Mouse (Mus musculus): ENCODE measurements around the gene Gclm. TPM values are rescaled to one million over a fixed set of nuclear protein-coding genes. Genes with fewer than 3 reads are reported as not detected.
"Not testable (repeated sequence)": the region's sequence is repeated elsewhere in the genome, so short reads cannot be mapped to it uniquely, and the experiment has no call there.

Gene Gclm
- polyA plus RNA-seq, 1 experiment from 2014 or later, result 391 TPM

- Histone ChIP-seq H3K9ac (replicated peaks) (peak overlapping the region; percentile 97), H3K36me3 (replicated peaks; ENCODE audit: insufficient read depth, low read length) (peaks cover 5% of the 10 kb centered on the region; the same call in 1 of the 2 replicates), H3K4me1 (ENCODE audit: insufficient read depth) (peaks cover 34% of the 10 kb centered on the region), H3K4me3 (ENCODE audit: low read depth, low read length) (peak overlapping the region; percentile 87), H3K9me3 (ENCODE audit: low read length) (no peaks in the 10 kb centered on the region), H3K27ac (ENCODE audit: low read depth) (peak overlapping the region; percentile 99), H3K27me3 (ENCODE audit: insufficient read depth, low read length) (no peaks in the 10 kb centered on the region), H3K4me2 (ENCODE audit: low read depth, low read length) (peak overlapping the region; percentile 65)
- ATAC-seq (peak; percentile 14), DNase-seq (peak; percentile 72)
- peak; percentile 50 for TF ChIP-seq CTCF (IDR thresholded peaks at IDR 0.05; ENCODE audit: low read depth)
- no peak for TF ChIP-seq EP300 (IDR thresholded peaks at IDR 0.05; ENCODE audit: low read depth)
- under 1% methylated on average over 50 of the region's 50 CpGs for WGBS (ENCODE audit: insufficient replicate concordance)
Measured at GRCm38 (mm10) chr3:122245878-122246332, 548 bp downstream of the Gclm start.

- Histone ChIP-seq H3K4me1 (ENCODE audit: insufficient read depth) (peaks cover 38% of the 10 kb centered on the region), H3K9ac (replicated peaks) (peak overlapping the region; percentile 97), H3K9me3 (ENCODE audit: low read length) (no peaks in the 10 kb centered on the region), H3K4me3 (ENCODE audit: low read depth, low read length) (peak overlapping the region; percentile 87), H3K4me2 (ENCODE audit: low read depth, low read length) (peak overlapping the region; percentile 65), H3K27ac (ENCODE audit: low read depth) (peak overlapping the region; percentile 99), H3K36me3 (replicated peaks; ENCODE audit: insufficient read depth, low read length) (peaks cover 7% of the 10 kb centered on the region), H3K27me3 (ENCODE audit: insufficient read depth, low read length) (no peaks in the 10 kb centered on the region)
- WGBS (ENCODE audit: insufficient replicate concordance), result 17% methylated on average over 6 of the region's 6 CpGs
- ATAC-seq, result no peak
- TF ChIP-seq CTCF (IDR thresholded peaks at IDR 0.05; ENCODE audit: low read depth) (no peak), EP300 (IDR thresholded peaks at IDR 0.05; ENCODE audit: low read depth) (no peak)
- DNase-seq, result peak; percentile 25
Measured at GRCm38 (mm10) chr3:122246406-122246805, 1.0 kb downstream of the Gclm start.

GRCm38 (mm10) chr3:122246986-122247767, 1.8 kb downstream of the Gclm start:
- Histone ChIP-seq H3K36me3 (replicated peaks; ENCODE audit: insufficient read depth, low read length) (peaks cover 10% of the 10 kb centered on the region), H3K9ac (replicated peaks) (peak overlapping the region; percentile 97), H3K4me3 (ENCODE audit: low read depth, low read length) (peak overlapping the region; percentile 87), H3K4me1 (ENCODE audit: insufficient read depth) (peaks cover 41% of the 10 kb centered on the region), H3K9me3 (ENCODE audit: low read length) (no peaks in the 10 kb centered on the region), H3K27me3 (ENCODE audit: insufficient read depth, low read length) (no peaks in the 10 kb centered on the region), H3K4me2 (ENCODE audit: low read depth, low read length) (peak overlapping the region; percentile 65), H3K27ac (ENCODE audit: low read depth) (peak overlapping the region; percentile 99)
- ATAC-seq (peak; percentile 51), DNase-seq (peak; percentile 74)
- TF ChIP-seq CTCF (IDR thresholded peaks at IDR 0.05; ENCODE audit: low read depth) (no peak), EP300 (IDR thresholded peaks at IDR 0.05; ENCODE audit: low read depth) (peak; percentile 82)
- WGBS (ENCODE audit: insufficient replicate concordance), result 27% methylated on average over 12 of the region's 12 CpGs

- Histone ChIP-seq H3K36me3 (replicated peaks; ENCODE audit: insufficient read depth, low read length) (peaks cover 10% of the 10 kb centered on the region), H3K4me2 (ENCODE audit: low read depth, low read length) (peak overlapping the region; percentile 65), H3K9ac (replicated peaks) (peak overlapping the region; percentile 97), H3K27me3 (ENCODE audit: insufficient read depth, low read length) (no peaks in the 10 kb centered on the region), H3K9me3 (ENCODE audit: low read length) (no peaks in the 10 kb centered on the region), H3K4me3 (ENCODE audit: low read depth, low read length) (peak overlapping the region; percentile 87), H3K4me1 (ENCODE audit: insufficient read depth) (peaks cover 39% of the 10 kb centered on the region), H3K27ac (ENCODE audit: low read depth) (peak overlapping the region; percentile 99)
- DNase-seq (peak; percentile 38), ATAC-seq (peak; percentile 35)
- TF ChIP-seq EP300 (IDR thresholded peaks at IDR 0.05; ENCODE audit: low read depth), result no peak; the same call in 1 of the 2 replicates
- no peak for TF ChIP-seq CTCF (IDR thresholded peaks at IDR 0.05; ENCODE audit: low read depth)
- WGBS (ENCODE audit: insufficient replicate concordance), result 57% methylated on average over 2 of the region's 2 CpGs
Measured at GRCm38 (mm10) chr3:122247768-122248100, 2.4 kb downstream of the Gclm start.

- H3K4me2 ChIP-seq (ENCODE audit: low read depth, low read length), result peak overlapping the region; percentile 33
- peak overlapping the region; percentile 49 for H3K27ac ChIP-seq (ENCODE audit: low read depth)
- DNase-seq (no peak), ATAC-seq (peak; percentile 38; the same call in 1 of the 2 replicates)
- no peaks in the 10 kb centered on the region for H3K27me3 ChIP-seq (ENCODE audit: insufficient read depth, low read length)
- no peak overlapping the region for H3K4me3 ChIP-seq (ENCODE audit: low read depth, low read length)
- WGBS (ENCODE audit: insufficient replicate concordance), result 46% methylated on average over 3 of the region's 3 CpGs
- TF ChIP-seq CTCF (IDR thresholded peaks at IDR 0.05; ENCODE audit: low read depth) (no peak), EP300 (IDR thresholded peaks at IDR 0.05; ENCODE audit: low read depth) (no peak)
- H3K36me3 ChIP-seq (replicated peaks; ENCODE audit: insufficient read depth, low read length), result peaks cover 28% of the 10 kb centered on the region
- H3K9me3 ChIP-seq (ENCODE audit: low read length), result no peaks in the 10 kb centered on the region
- H3K9ac ChIP-seq (replicated peaks), result no peak overlapping the region
- H3K4me1 ChIP-seq (ENCODE audit: insufficient read depth), result peaks cover 29% of the 10 kb centered on the region
Measured at GRCm38 (mm10) chr3:122252466-122253253, 7.3 kb downstream of the Gclm start.

GRCm38 (mm10) chr3:122254050-122254449, 8.7 kb downstream of the Gclm start:
- H3K9ac ChIP-seq (replicated peaks), result not testable (repeated sequence)
- H3K36me3 ChIP-seq (replicated peaks; ENCODE audit: insufficient read depth, low read length), result peaks cover 36% of the 10 kb centered on the region
- 91% methylated on average over 7 of the region's 7 CpGs for WGBS (ENCODE audit: insufficient replicate concordance)

More at GRCm38 (mm10) chr3:122254050-122254449, 8.7 kb downstream of the Gclm start:
- not testable (repeated sequence) for DNase-seq; H3K4me3 ChIP-seq (ENCODE audit: low read depth, low read length); H3K27me3 ChIP-seq (ENCODE audit: insufficient read depth, low read length); H3K9me3 ChIP-seq (ENCODE audit: low read length); ATAC-seq; H3K27ac ChIP-seq (ENCODE audit: low read depth); H3K4me2 ChIP-seq (ENCODE audit: low read depth, low read length)
- peaks cover 22% of the 10 kb centered on the region for H3K4me1 ChIP-seq (ENCODE audit: insufficient read depth)
